Mouse (Mus musculus) lung, postnatal 0 days (tissue): ENCODE results near the gene Osmr.

Source experiments
- CTCF ChIP-seq: IDR thresholded peaks from 2 replicates; pipeline ENCODE4 v1.5.1; 2016; ENCODE audit warnings: antibody characterized with exemption, mild to moderate bottlenecking
- EP300 ChIP-seq: IDR thresholded peaks from 2 replicates; pipeline ENCODE4 v1.6.1; 2016; ENCODE audit warnings: antibody characterized with exemption, mild to moderate bottlenecking, control low read depth

GRCm38 (mm10) chr15:6873807-6874600 is 765 bp downstream of the Osmr start:
- TF ChIP-seq CTCF (no peak), EP300 (peak; percentile 80)
